Mouse (Mus musculus) cerebellum, adult 11 months (tissue): ENCODE measurements around the gene Mapk11.

Source experiments
- DNase-seq: peaks from one replicate; pipeline ENCODE4 v3.0.0; 2022

The Mapk11 gene

GRCm38 (mm10) chr15:89140048-89140658, 9.3 kb downstream of the Mapk11 start:
- DNase-seq, result peak; percentile 75

- no peak for DNase-seq
These were observed 10.9 kb downstream of the Mapk11 start for GRCm38 (mm10) chr15:89138531-89138930.

- DNase-seq, result no peak
These were observed 11.4 kb downstream of the Mapk11 start for GRCm38 (mm10) chr15:89138046-89138405.

- DNase-seq, result no peak
These were observed 11.9 kb downstream of the Mapk11 start for GRCm38 (mm10) chr15:89137378-89138045.

GRCm38 (mm10) chr15:89136461-89137155, 12.8 kb downstream of the Mapk11 start:
- no peak for DNase-seq

GRCm38 (mm10) chr15:89131316-89131715, 18.1 kb downstream of the Mapk11 start:
- DNase-seq, result no peak

- no peak for DNase-seq
These were observed 19.2 kb downstream of the Mapk11 start for GRCm38 (mm10) chr15:89130245-89130644.

GRCm38 (mm10) chr15:89128382-89129350, 20.8 kb downstream of the Mapk11 start, which contains the start of gene Hdac10:
Hdac10 (minus strand) TSS chr15:89128700.
- peak; percentile 92 for DNase-seq

GRCm38 (mm10) chr15:89127364-89127940, 22.0 kb downstream of the Mapk11 start:
- no peak for DNase-seq

GRCm38 (mm10) chr15:89126622-89127021, 22.8 kb downstream of the Mapk11 start:
- DNase-seq, result no peak

GRCm38 (mm10) chr15:89125351-89125750, 24.1 kb downstream of the Mapk11 start:
- no peak for DNase-seq

GRCm38 (mm10) chr15:89124312-89124711, 25.1 kb downstream of the Mapk11 start:
- DNase-seq, result no peak

- DNase-seq, result peak; percentile 54
These were observed 25.8 kb downstream of the Mapk11 start for GRCm38 (mm10) chr15:89123595-89123994.

- DNase-seq, result peak; percentile 93
These were observed 26.6 kb downstream of the Mapk11 start, which contains the start of gene Tubgcp6 for GRCm38 (mm10) chr15:89122649-89123366. Tubgcp6 (minus strand) TSS chr15:89123112.

GRCm38 (mm10) chr15:89118007-89118406, 31.4 kb downstream of the Mapk11 start:
- no peak for DNase-seq

GRCm38 (mm10) chr15:89110147-89110546, 39.3 kb downstream of the Mapk11 start:
- peak; percentile 72 for DNase-seq

GRCm38 (mm10) chr15:89106976-89107375, 42.5 kb downstream of the Mapk11 start:
- DNase-seq, result no peak

- peak; percentile 78 for DNase-seq
These were observed 43.4 kb downstream of the Mapk11 start for GRCm38 (mm10) chr15:89106073-89106472.

- DNase-seq, result peak; percentile 93
These were observed 45.0 kb downstream of the Mapk11 start for GRCm38 (mm10) chr15:89104425-89104824.

- peak; percentile 71 for DNase-seq
These were observed 45.5 kb downstream of the Mapk11 start for GRCm38 (mm10) chr15:89103921-89104320.

GRCm38 (mm10) chr15:89102646-89103045, 46.8 kb downstream of the Mapk11 start:
- DNase-seq, result no peak

- no peak for DNase-seq
These were observed 48.6 kb downstream of the Mapk11 start for GRCm38 (mm10) chr15:89100823-89101222.
